Mouse (Mus musculus) adrenal gland, postnatal 10 days (tissue): ENCODE results near the gene Gsdma. TPM values are rescaled to one million over a fixed set of nuclear protein-coding genes. Genes with fewer than 3 reads are reported as not detected.
"Not testable (repeated sequence)": the region's sequence is repeated elsewhere in the genome, so short reads cannot be mapped to it uniquely, and the experiment has no call there.

Experiments used
- DNase-seq: peaks from one replicate; pipeline ENCODE4 v3.0.0; 2021; ENCODE audit warnings: mixed read lengths
- long read RNA-seq, 2 experiments: library from polyadenylated mRNA; stranded (forward); transcript quantifications; one replicate each; pipeline ENCODE4 v2.0.0; 2021
- total RNA-seq, 2 experiments: library from RNA; stranded (reverse); gene quantifications; 2 replicates each; pipeline ENCODE4 v1.2.3; 2021

The Gsdma gene
- not detected for total RNA-seq
- long read RNA-seq, experiment 1, result 0 reads
- long read RNA-seq, experiment 2, result 0 reads

GRCm38 (mm10) chr11:98664091-98664490 is at the start of gene Gsdma:
Gene Gsdma (plus strand): TSS chr11:98664351.
- DNase-seq, result no peak

- no peak for DNase-seq
Observed at GRCm38 (mm10) chr11:98620791-98621190, 43.4 kb upstream of the Gsdma start.

GRCm38 (mm10) chr11:98623981-98624380 is 40.2 kb upstream of the Gsdma start:
- not testable (repeated sequence) for DNase-seq

GRCm38 (mm10) chr11:98624381-98624780 is 39.8 kb upstream of the Gsdma start:
- not testable (repeated sequence) for DNase-seq

- no peak for DNase-seq
Observed at GRCm38 (mm10) chr11:98625611-98626410, 38.3 kb upstream of the Gsdma start, which contains the start of the genes Gm12355 and Gsdma3. Gene Gm12355 (minus strand): TSS chr11:98625661. Gene Gsdma3 (plus strand): TSS chr11:98626360.

- DNase-seq, result no peak
Observed at GRCm38 (mm10) chr11:98628706-98629105, 35.4 kb upstream of the Gsdma start.

- DNase-seq, result no peak
Observed at GRCm38 (mm10) chr11:98630646-98631045, 33.5 kb upstream of the Gsdma start.

- DNase-seq, result peak; percentile 46
Observed at GRCm38 (mm10) chr11:98635312-98635970, 28.7 kb upstream of the Gsdma start.

- DNase-seq, result no peak
Observed at GRCm38 (mm10) chr11:98637501-98637900, 26.6 kb upstream of the Gsdma start.

GRCm38 (mm10) chr11:98640091-98640490 is 24.1 kb upstream of the Gsdma start:
- no peak for DNase-seq

- DNase-seq, result no peak
Observed at GRCm38 (mm10) chr11:98644757-98645156, 19.4 kb upstream of the Gsdma start.

- DNase-seq, result no peak
Observed at GRCm38 (mm10) chr11:98645946-98646345, 18.2 kb upstream of the Gsdma start.

- no peak for DNase-seq
Observed at GRCm38 (mm10) chr11:98646459-98646858, 17.7 kb upstream of the Gsdma start, which contains the start of gene Gsdma2. Gene Gsdma2 (plus strand): TSS chr11:98646759.

GRCm38 (mm10) chr11:98655076-98655475 is 9.1 kb upstream of the Gsdma start:
- peak; percentile 72 for DNase-seq

- peak; percentile 29 for DNase-seq
Observed at GRCm38 (mm10) chr11:98660517-98660916, 3.6 kb upstream of the Gsdma start.

- no peak for DNase-seq
Observed at GRCm38 (mm10) chr11:98668984-98669383, 4.8 kb downstream of the Gsdma start.

GRCm38 (mm10) chr11:98671284-98671815 is 7.2 kb downstream of the Gsdma start:
- DNase-seq, result no peak

GRCm38 (mm10) chr11:98671857-98672256 is 7.7 kb downstream of the Gsdma start:
- peak; percentile 21 for DNase-seq

GRCm38 (mm10) chr11:98672482-98672881 is 8.3 kb downstream of the Gsdma start:
- DNase-seq, result no peak

- peak; percentile 68 for DNase-seq
Observed at GRCm38 (mm10) chr11:98673136-98673535, 9.0 kb downstream of the Gsdma start.

- DNase-seq, result no peak
Observed at GRCm38 (mm10) chr11:98675829-98676363, 11.7 kb downstream of the Gsdma start.

GRCm38 (mm10) chr11:98680023-98680422 is 15.9 kb downstream of the Gsdma start:
- no peak for DNase-seq

- not testable (repeated sequence) for DNase-seq
Observed at GRCm38 (mm10) chr11:98680595-98680994, 16.4 kb downstream of the Gsdma start.
